Mouse (Mus musculus): ENCODE results near the gene Ear14.

DNA sequence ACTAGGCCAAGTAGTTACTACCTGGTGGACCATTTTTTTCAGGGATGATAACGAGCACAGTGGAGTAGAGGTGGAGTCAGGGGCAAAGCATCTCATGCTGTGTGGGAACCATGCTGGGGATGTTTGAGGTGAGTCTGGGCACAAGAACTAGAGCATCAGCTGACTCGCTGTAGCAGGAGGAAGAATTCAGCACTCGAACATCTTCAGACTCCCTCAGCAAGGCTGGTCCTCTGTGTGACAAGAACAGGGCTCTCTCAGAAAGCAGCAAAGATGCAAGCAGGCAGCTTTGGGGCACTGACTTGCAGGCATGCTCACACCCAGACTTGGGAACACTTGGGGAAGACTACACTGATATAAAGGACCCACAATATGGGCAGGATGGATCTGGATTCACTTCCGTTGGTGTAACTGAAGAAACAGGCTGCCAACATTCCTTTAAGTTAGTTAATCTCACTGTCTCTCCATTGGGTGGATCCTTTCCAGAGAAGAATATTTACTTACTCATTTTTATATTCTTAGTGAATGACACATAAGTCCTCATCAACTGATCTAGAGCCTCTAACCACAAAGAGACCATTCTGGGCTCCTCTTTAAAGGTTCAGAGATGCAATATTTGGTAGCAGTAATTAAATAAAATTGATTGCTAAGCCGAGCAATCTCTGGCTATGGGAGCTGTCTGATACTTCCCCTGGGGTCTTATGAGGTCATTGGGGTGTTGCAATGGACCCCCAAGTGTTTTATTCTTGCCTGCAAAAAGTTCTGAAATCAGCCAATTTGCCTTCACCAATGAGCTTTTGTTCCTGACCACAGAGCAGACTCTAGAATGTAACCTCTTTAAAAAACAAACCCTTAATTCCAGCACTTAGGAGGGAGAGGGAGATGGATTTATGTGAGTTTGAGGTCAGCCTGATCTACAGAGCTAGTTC, 3.8 kb upstream of the Ear14 start, which contains the start of gene Ang2:
- TF ChIP-seq CTCF (IDR thresholded peaks at IDR 0.05; ENCODE audit: control insufficient read depth, insufficient read depth, insufficient replicate concordance, low read depth, low read length) = no peak
- TF ChIP-seq POLR2A (IDR thresholded peaks at IDR 0.05; ENCODE audit: control insufficient read depth, low read depth, low read length) = no peak

All from testis, adult 2 months (tissue).